Mouse (Mus musculus): Measurements from ENCODE around the gene Sumo2. TPM values are rescaled to one million over a fixed set of nuclear protein-coding genes. Genes with fewer than 3 reads are reported as not detected.

Sumo2 gene
- polyA plus RNA-seq, 1 experiment from 2014 or later, result 1,013 TPM

DNA sequence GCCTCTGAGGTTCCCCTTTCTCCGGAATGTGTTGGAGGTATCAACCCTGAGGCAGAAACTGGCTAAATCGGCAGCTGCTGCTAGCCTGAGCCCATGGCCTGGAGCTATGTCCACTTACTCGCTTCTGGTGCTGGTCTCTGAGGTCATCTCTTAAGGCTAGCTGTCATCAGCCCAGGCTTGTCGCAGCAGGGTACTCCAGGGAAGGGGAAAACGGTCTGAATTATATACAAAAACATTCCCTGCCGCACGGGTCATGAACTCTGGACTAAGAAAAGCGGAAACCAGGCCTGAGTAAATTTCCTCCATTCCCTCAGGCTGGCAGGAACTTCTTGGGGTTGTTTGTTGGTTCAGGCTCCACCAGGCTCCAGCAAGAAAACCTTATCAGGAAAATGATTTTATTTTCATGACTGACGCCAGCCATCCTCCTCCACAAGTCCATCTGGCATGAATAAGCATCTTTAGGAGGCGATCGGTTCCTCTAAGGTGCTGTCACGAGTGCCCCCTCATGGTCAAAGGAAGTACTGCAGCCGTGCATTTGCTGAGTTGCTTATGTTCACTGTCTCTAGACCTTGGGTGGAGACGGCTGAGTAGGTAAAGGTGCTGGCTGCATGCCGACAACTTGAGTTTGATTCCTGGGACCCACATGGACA, 62.3 kb downstream of the Sumo2 start:
- WGBS, result 6% methylated on average over 15 of the region's 15 CpGs
- peak; percentile 99 for TF ChIP-seq CTCF (IDR thresholded peaks at IDR 0.05; ENCODE audit: low read depth)
- peak overlapping the region; percentile 40 for H3K4me2 ChIP-seq (ENCODE audit: low read length)
- peak overlapping the region; percentile 82 for H3K27ac ChIP-seq
- H3K27me3 ChIP-seq (ENCODE audit: insufficient read depth, low read length), result no peaks in the 10 kb centered on the region
- DNase-seq (ENCODE audit: low spot score), result peak; percentile 95
- H3K36me3 ChIP-seq (ENCODE audit: insufficient read depth, low read length), result no peaks in the 10 kb centered on the region
- H3K4me3 ChIP-seq (replicated peaks; ENCODE audit: low read depth, low read length), result no peak overlapping the region
- peaks cover 19% of the 10 kb centered on the region; the same call in 1 of the 2 replicates for H3K4me1 ChIP-seq (replicated peaks; ENCODE audit: insufficient read depth, low read length)
- peak; percentile 38 for ATAC-seq (replicated peaks; ENCODE audit: low FRiP score, low read depth)
- no peaks in the 10 kb centered on the region for H3K9me3 ChIP-seq (replicated peaks; ENCODE audit: low read length)
- no peak overlapping the region for H3K9ac ChIP-seq (ENCODE audit: low read depth, low read length)

Other genes starting within 250 kb of the Sumo2 start
- gene Fads6, start 238.6 kb downstream of the Sumo2 start, polyA plus RNA-seq (2015; fragmentation: Nextera tagmentation; extraction: Ambion mirVana), result 0.92 and 1.1 TPM in 2 replicates
- gene Otop2, start 229.1 kb downstream of the Sumo2 start, polyA plus RNA-seq (2015; fragmentation: Nextera tagmentation; extraction: Ambion mirVana), result not detected in 2 replicates
- gene Ush1g, start 214.2 kb downstream of the Sumo2 start, polyA plus RNA-seq (2015; fragmentation: Nextera tagmentation; extraction: Ambion mirVana), result 0.05 TPM in 1 of 2 replicates, not detected in the other
- gene Otop3, start 201.5 kb downstream of the Sumo2 start, polyA plus RNA-seq (2015; fragmentation: Nextera tagmentation; extraction: Ambion mirVana), result not detected in 2 replicates
- gene Hid1, start 168.5 kb downstream of the Sumo2 start, polyA plus RNA-seq (2015; fragmentation: Nextera tagmentation; extraction: Ambion mirVana), result 4.5 and 5.4 TPM in 2 replicates
- gene Cdr2l, start 154.4 kb downstream of the Sumo2 start, polyA plus RNA-seq (2015; fragmentation: Nextera tagmentation; extraction: Ambion mirVana), result 7.6 and 7.8 TPM in 2 replicates
- 225 and 232 TPM in 2 replicates for gene Mrpl58, start 132.5 kb downstream of the Sumo2 start, polyA plus RNA-seq (2015; fragmentation: Nextera tagmentation; extraction: Ambion mirVana)
- gene Atp5h, start 116.3 kb downstream of the Sumo2 start, polyA plus RNA-seq (2015; fragmentation: Nextera tagmentation; extraction: Ambion mirVana), result 1,541 and 1,578 TPM in 2 replicates
- 19.8 and 22.2 TPM in 2 replicates for gene Kctd2, start 116.1 kb downstream of the Sumo2 start, polyA plus RNA-seq (2015; fragmentation: Nextera tagmentation; extraction: Ambion mirVana)
- gene Trim80, start 95.7 kb downstream of the Sumo2 start, polyA plus RNA-seq (2015; fragmentation: Nextera tagmentation; extraction: Ambion mirVana), result 0.13 and 0.49 TPM in 2 replicates
- gene Slc16a5, start 73.8 kb downstream of the Sumo2 start, polyA plus RNA-seq (2015; fragmentation: Nextera tagmentation; extraction: Ambion mirVana), result 47.7 and 51.1 TPM in 2 replicates
- gene Armc7, start 60.6 kb downstream of the Sumo2 start, polyA plus RNA-seq (2015; fragmentation: Nextera tagmentation; extraction: Ambion mirVana), result 6.9 and 8.3 TPM in 2 replicates
- 90.6 and 94.3 TPM in 2 replicates for gene Nt5c, start 44.4 kb downstream of the Sumo2 start, polyA plus RNA-seq (2015; fragmentation: Nextera tagmentation; extraction: Ambion mirVana)
- gene Jpt1, start 21.9 kb downstream of the Sumo2 start, polyA plus RNA-seq (2015; fragmentation: Nextera tagmentation; extraction: Ambion mirVana), result 251 and 271 TPM in 2 replicates
- gene Nup85, start 28.2 kb upstream of the Sumo2 start, polyA plus RNA-seq (2015; fragmentation: Nextera tagmentation; extraction: Ambion mirVana), result 74.6 and 94.9 TPM in 2 replicates
- gene Mrps7, start 67.6 kb upstream of the Sumo2 start, polyA plus RNA-seq (2015; fragmentation: Nextera tagmentation; extraction: Ambion mirVana), result 92.9 and 93.7 TPM in 2 replicates
- 10.8 and 11.1 TPM in 2 replicates for gene Gga3, start 67.8 kb upstream of the Sumo2 start, polyA plus RNA-seq (2015; fragmentation: Nextera tagmentation; extraction: Ambion mirVana)
- gene Mif4gd, start 76.7 kb upstream of the Sumo2 start, polyA plus RNA-seq (2015; fragmentation: Nextera tagmentation; extraction: Ambion mirVana), result 57.3 and 61.6 TPM in 2 replicates
- 49.7 and 57.9 TPM in 2 replicates for gene Slc25a19, start 92.0 kb upstream of the Sumo2 start, polyA plus RNA-seq (2015; fragmentation: Nextera tagmentation; extraction: Ambion mirVana)
- 69.9 and 72.8 TPM in 2 replicates for gene Grb2, start 172.3 kb upstream of the Sumo2 start, polyA plus RNA-seq (2015; fragmentation: Nextera tagmentation; extraction: Ambion mirVana)
- gene Tmem94, start 229.2 kb upstream of the Sumo2 start, polyA plus RNA-seq (2015; fragmentation: Nextera tagmentation; extraction: Ambion mirVana), result 19.6 TPM in 2 replicates